Mouse (Mus musculus): ENCODE data around the gene Fbxl17. TPM values are rescaled to one million over a fixed set of nuclear protein-coding genes. Genes with fewer than 3 reads are reported as not detected.

Fbxl17 gene
- polyA plus RNA-seq, 1 experiment from 2014 or later, result 13.6 TPM

GRCm38 (mm10) chr17:63350876-63351509 is 148.8 kb downstream of the Fbxl17 start:
- Histone ChIP-seq H3K27ac (replicated peaks) (no peak overlapping the region), H3K4me1 (replicated peaks) (no peaks in the 10 kb centered on the region), H3K27me3 (no peaks in the 10 kb centered on the region), H3K9me3 (no peaks in the 10 kb centered on the region), H3K9ac (no peak overlapping the region), H3K4me2 (no peak overlapping the region), H3K4me3 (no peak overlapping the region), H3K36me3 (no peaks in the 10 kb centered on the region)
- WGBS, result 67% methylated on average over 4 of the region's 4 CpGs
- ATAC-seq (ENCODE audit: low FRiP score, low read depth), result no peak; the same call in 1 of the 2 replicates

- Histone ChIP-seq H3K4me1 (replicated peaks) (peaks cover 10% of the 10 kb centered on the region; the same call in 1 of the 2 replicates), H3K27ac (replicated peaks) (no peak overlapping the region), H3K9ac (no peak overlapping the region), H3K4me3 (no peak overlapping the region), H3K36me3 (no peaks in the 10 kb centered on the region), H3K4me2 (no peak overlapping the region), H3K9me3 (no peaks in the 10 kb centered on the region), H3K27me3 (no peaks in the 10 kb centered on the region)
- ATAC-seq (ENCODE audit: low FRiP score, low read depth), result no peak
- WGBS, result 79% methylated on average over 5 of the region's 5 CpGs
These were observed 155.7 kb downstream of the Fbxl17 start for GRCm38 (mm10) chr17:63344101-63344500.

- no peaks in the 10 kb centered on the region for H3K9me3 ChIP-seq
- no peak overlapping the region for H3K4me2 ChIP-seq
- 66% methylated on average over 4 of the region's 4 CpGs for WGBS
- H3K4me3 ChIP-seq, result no peak overlapping the region
- H3K27ac ChIP-seq (replicated peaks), result no peak overlapping the region
- no peak for ATAC-seq (ENCODE audit: low FRiP score, low read depth)
- H3K27me3 ChIP-seq, result no peaks in the 10 kb centered on the region
- no peak overlapping the region for H3K9ac ChIP-seq
- H3K4me1 ChIP-seq (replicated peaks), result peaks cover 10% of the 10 kb centered on the region; the same call in 1 of the 2 replicates
- H3K36me3 ChIP-seq, result no peaks in the 10 kb centered on the region
These were observed 156.7 kb downstream of the Fbxl17 start for GRCm38 (mm10) chr17:63343076-63343475.

GRCm38 (mm10) chr17:63342440-63342839 is 157.4 kb downstream of the Fbxl17 start:
- no peak overlapping the region for H3K4me3 ChIP-seq
- no peaks in the 10 kb centered on the region for H3K27me3 ChIP-seq
- no peaks in the 10 kb centered on the region for H3K9me3 ChIP-seq
- no peak overlapping the region for H3K4me2 ChIP-seq
- no peak for ATAC-seq (ENCODE audit: low FRiP score, low read depth)
- WGBS, result 85% methylated on average over 11 of the region's 11 CpGs
- no peak overlapping the region for H3K9ac ChIP-seq
- peaks cover 10% of the 10 kb centered on the region; the same call in 1 of the 2 replicates for H3K4me1 ChIP-seq (replicated peaks)
- H3K36me3 ChIP-seq, result no peaks in the 10 kb centered on the region
- H3K27ac ChIP-seq (replicated peaks), result no peak overlapping the region

GRCm38 (mm10) chr17:63341203-63341602 is 158.6 kb downstream of the Fbxl17 start:
- H3K36me3 ChIP-seq, result no peaks in the 10 kb centered on the region
- no peaks in the 10 kb centered on the region for H3K27me3 ChIP-seq
- 98% methylated on average over 3 of the region's 3 CpGs for WGBS
- H3K4me2 ChIP-seq, result no peak overlapping the region
- no peak overlapping the region for H3K4me3 ChIP-seq
- no peak overlapping the region for H3K27ac ChIP-seq (replicated peaks)
- no peak overlapping the region for H3K9ac ChIP-seq
- peaks cover 10% of the 10 kb centered on the region; the same call in 1 of the 2 replicates for H3K4me1 ChIP-seq (replicated peaks)
- ATAC-seq (ENCODE audit: low FRiP score, low read depth), result no peak
- H3K9me3 ChIP-seq, result no peaks in the 10 kb centered on the region

GRCm38 (mm10) chr17:63328888-63329287 is 170.9 kb downstream of the Fbxl17 start:
- WGBS, result 91% methylated on average over 2 of the region's 2 CpGs
- ATAC-seq (ENCODE audit: low FRiP score, low read depth), result no peak
- H3K27ac ChIP-seq (replicated peaks), result no peak overlapping the region
- H3K4me2 ChIP-seq, result no peak overlapping the region
- H3K27me3 ChIP-seq, result no peaks in the 10 kb centered on the region
- H3K9me3 ChIP-seq, result no peaks in the 10 kb centered on the region
- no peak overlapping the region for H3K9ac ChIP-seq
- no peaks in the 10 kb centered on the region for H3K4me1 ChIP-seq (replicated peaks)
- H3K36me3 ChIP-seq, result no peaks in the 10 kb centered on the region
- H3K4me3 ChIP-seq, result no peak overlapping the region

GRCm38 (mm10) chr17:63326227-63326626 is 173.6 kb downstream of the Fbxl17 start:
- no peaks in the 10 kb centered on the region for H3K9me3 ChIP-seq
- H3K9ac ChIP-seq, result no peak overlapping the region
- no peaks in the 10 kb centered on the region for H3K27me3 ChIP-seq
- no peak for ATAC-seq (ENCODE audit: low FRiP score, low read depth)
- H3K4me1 ChIP-seq (replicated peaks), result peaks cover 6% of the 10 kb centered on the region; the same call in 1 of the 2 replicates
- H3K36me3 ChIP-seq, result no peaks in the 10 kb centered on the region
- no peak overlapping the region for H3K27ac ChIP-seq (replicated peaks)
- H3K4me3 ChIP-seq, result no peak overlapping the region
- no peak overlapping the region for H3K4me2 ChIP-seq
- WGBS, result 93% methylated on average over 5 of the region's 5 CpGs

GRCm38 (mm10) chr17:63324672-63325071 is 175.1 kb downstream of the Fbxl17 start:
- no peak overlapping the region for H3K27ac ChIP-seq (replicated peaks)
- no peak overlapping the region for H3K9ac ChIP-seq
- no peak for ATAC-seq (ENCODE audit: low FRiP score, low read depth)
- H3K4me3 ChIP-seq, result no peak overlapping the region
- no peak overlapping the region for H3K4me2 ChIP-seq
- no peaks in the 10 kb centered on the region for H3K36me3 ChIP-seq
- H3K9me3 ChIP-seq, result no peaks in the 10 kb centered on the region
- H3K4me1 ChIP-seq (replicated peaks), result peaks cover 12% of the 10 kb centered on the region; the same call in 1 of the 2 replicates
- 99% methylated on average over 2 of the region's 2 CpGs for WGBS
- H3K27me3 ChIP-seq, result no peaks in the 10 kb centered on the region

GRCm38 (mm10) chr17:63324039-63324438 is 175.8 kb downstream of the Fbxl17 start:
- no peak overlapping the region for H3K27ac ChIP-seq (replicated peaks)
- no peak overlapping the region for H3K4me3 ChIP-seq
- H3K36me3 ChIP-seq, result no peaks in the 10 kb centered on the region
- 39% methylated on average over 2 of the region's 2 CpGs for WGBS
- ATAC-seq (ENCODE audit: low FRiP score, low read depth), result peak; percentile 63
- H3K9ac ChIP-seq, result no peak overlapping the region
- no peaks in the 10 kb centered on the region for H3K27me3 ChIP-seq
- no peaks in the 10 kb centered on the region for H3K9me3 ChIP-seq
- no peak overlapping the region for H3K4me2 ChIP-seq
- H3K4me1 ChIP-seq (replicated peaks), result peaks cover 12% of the 10 kb centered on the region; the same call in 1 of the 2 replicates

- ATAC-seq (ENCODE audit: low FRiP score, low read depth), result 0 out of 2 replicates have a peak, but pooled peaks have one; percentile 32
- Histone ChIP-seq H3K9ac (no peak overlapping the region), H3K36me3 (no peaks in the 10 kb centered on the region), H3K27me3 (no peaks in the 10 kb centered on the region), H3K4me1 (replicated peaks) (peaks cover 12% of the 10 kb centered on the region; the same call in 1 of the 2 replicates), H3K27ac (replicated peaks) (no peak overlapping the region), H3K9me3 (no peaks in the 10 kb centered on the region), H3K4me3 (no peak overlapping the region), H3K4me2 (no peak overlapping the region)
- WGBS, result 84% methylated on average over 7 of the region's 7 CpGs
These were observed 177.0 kb downstream of the Fbxl17 start for GRCm38 (mm10) chr17:63322846-63323245.

GRCm38 (mm10) chr17:63321290-63321689 is 178.5 kb downstream of the Fbxl17 start:
- ATAC-seq (ENCODE audit: low FRiP score, low read depth), result no peak; the same call in 1 of the 2 replicates
- WGBS, result 32% methylated on average over 5 of the region's 5 CpGs
- H3K9me3 ChIP-seq, result no peaks in the 10 kb centered on the region
- no peaks in the 10 kb centered on the region for H3K36me3 ChIP-seq
- H3K9ac ChIP-seq, result no peak overlapping the region
- peaks cover 13% of the 10 kb centered on the region for H3K4me1 ChIP-seq (replicated peaks)
- H3K4me2 ChIP-seq, result no peak overlapping the region
- no peak overlapping the region for H3K4me3 ChIP-seq
- no peaks in the 10 kb centered on the region for H3K27me3 ChIP-seq
- no peak overlapping the region for H3K27ac ChIP-seq (replicated peaks)

GRCm38 (mm10) chr17:63317518-63317917 is 182.3 kb downstream of the Fbxl17 start:
- no peaks in the 10 kb centered on the region for H3K27me3 ChIP-seq
- H3K27ac ChIP-seq (replicated peaks), result no peak overlapping the region
- no peak overlapping the region for H3K4me2 ChIP-seq
- 62% methylated on average over 7 of the region's 7 CpGs for WGBS
- peaks cover 21% of the 10 kb centered on the region for H3K4me1 ChIP-seq (replicated peaks)
- no peak overlapping the region for H3K4me3 ChIP-seq
- no peak overlapping the region for H3K9ac ChIP-seq
- no peaks in the 10 kb centered on the region for H3K36me3 ChIP-seq
- H3K9me3 ChIP-seq, result no peaks in the 10 kb centered on the region
- ATAC-seq (ENCODE audit: low FRiP score, low read depth), result no peak

All from hindbrain, embryonic 15.5 days (tissue).